Mouse (Mus musculus) kidney, adult 18-20 months (tissue): ENCODE data around the gene Spats2l.

Source experiments
- DNase-seq: peaks from one replicate; pipeline ENCODE4 v3.0.0; 2021

The Spats2l gene

GRCm38 (mm10) chr1:57826245-57826644 lies 52.3 kb downstream of the Spats2l start:
- no peak for DNase-seq

GRCm38 (mm10) chr1:57833145-57833544 lies 59.2 kb downstream of the Spats2l start:
- no peak for DNase-seq

GRCm38 (mm10) chr1:57835128-57835527 lies 61.2 kb downstream of the Spats2l start:
- DNase-seq = peak; percentile 12

- no peak for DNase-seq
These were observed 62.8 kb downstream of the Spats2l start for GRCm38 (mm10) chr1:57836686-57837317.

GRCm38 (mm10) chr1:57839863-57840262 lies 65.9 kb downstream of the Spats2l start:
- no peak for DNase-seq

- DNase-seq = no peak
These were observed 71.2 kb downstream of the Spats2l start for GRCm38 (mm10) chr1:57845054-57845722.

- DNase-seq = no peak
These were observed 73.1 kb downstream of the Spats2l start for GRCm38 (mm10) chr1:57846856-57847698.

GRCm38 (mm10) chr1:57849087-57849486 lies 75.1 kb downstream of the Spats2l start:
- no peak for DNase-seq

GRCm38 (mm10) chr1:57849916-57850315 lies 76.0 kb downstream of the Spats2l start:
- DNase-seq = no peak

- no peak for DNase-seq
These were observed 77.9 kb downstream of the Spats2l start for GRCm38 (mm10) chr1:57851871-57852270.

GRCm38 (mm10) chr1:57852562-57853271 lies 78.8 kb downstream of the Spats2l start:
- peak; percentile 10 for DNase-seq

GRCm38 (mm10) chr1:57857799-57858198 lies 83.8 kb downstream of the Spats2l start:
- no peak for DNase-seq

GRCm38 (mm10) chr1:57862024-57862423 lies 88.1 kb downstream of the Spats2l start:
- no peak for DNase-seq

GRCm38 (mm10) chr1:57868651-57869050 lies 94.7 kb downstream of the Spats2l start:
- DNase-seq = no peak

- DNase-seq = no peak
These were observed 98.0 kb downstream of the Spats2l start for GRCm38 (mm10) chr1:57872006-57872405.

GRCm38 (mm10) chr1:57873996-57874395 lies 100.0 kb downstream of the Spats2l start:
- no peak for DNase-seq

GRCm38 (mm10) chr1:57875109-57875508 lies 101.1 kb downstream of the Spats2l start:
- DNase-seq = no peak

GRCm38 (mm10) chr1:57875512-57875911 lies 101.5 kb downstream of the Spats2l start:
- DNase-seq = no peak

GRCm38 (mm10) chr1:57878957-57879356 lies 105.0 kb downstream of the Spats2l start:
- no peak for DNase-seq

GRCm38 (mm10) chr1:57884867-57885266 lies 110.9 kb downstream of the Spats2l start:
- no peak for DNase-seq

GRCm38 (mm10) chr1:57889803-57890202 lies 115.8 kb downstream of the Spats2l start:
- no peak for DNase-seq

GRCm38 (mm10) chr1:57890259-57890902 lies 116.4 kb downstream of the Spats2l start:
- peak; percentile 6 for DNase-seq

- no peak for DNase-seq
These were observed 116.9 kb downstream of the Spats2l start for GRCm38 (mm10) chr1:57890903-57891267.
